Mouse (Mus musculus): ENCODE results near the gene Slc9a8.

DNA sequence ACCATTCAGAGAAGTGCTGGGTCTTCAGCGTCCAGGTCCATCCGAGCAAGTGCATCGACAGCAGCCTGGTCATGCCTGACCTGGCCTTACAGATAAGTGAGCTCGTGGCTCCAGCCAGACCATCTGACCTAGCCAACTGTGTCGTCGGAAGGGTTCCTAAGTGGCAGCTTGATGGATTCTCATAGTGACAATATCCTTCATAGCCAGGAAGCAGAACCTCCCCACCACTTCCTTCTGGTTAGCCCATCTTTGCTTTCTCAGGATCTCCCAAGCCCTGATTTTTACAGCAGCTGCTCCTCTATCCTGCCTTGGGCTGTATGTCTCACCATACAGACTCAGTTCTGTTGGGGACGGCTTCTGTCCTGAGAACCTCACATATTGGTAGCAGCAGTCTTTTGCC is 27.1 kb upstream of the Slc9a8 start:
- no peak for TF ChIP-seq EP300 (IDR thresholded peaks at IDR 0.05; ENCODE audit: low read depth)
- TF ChIP-seq CTCF (IDR thresholded peaks at IDR 0.05; ENCODE audit: low read depth): no peak
